Mouse (Mus musculus): ENCODE data around the gene Skor1. TPM values are rescaled to one million over a fixed set of nuclear protein-coding genes. Genes with fewer than 3 reads are reported as not detected.
A peak's percentile ranks its signal among the peaks of the same experiment; 100 is the strongest.

The Skor1 gene
- polyA plus RNA-seq, 1 experiment from 2014 or later = 0.06 TPM

GRCm38 (mm10) chr9:63118385-63118784, 30.4 kb downstream of the Skor1 start:
- Histone ChIP-seq H3K4me1 (peaks cover 3% of the 10 kb centered on the region; the same call in 1 of the 2 replicates), H3K9me3 (no peaks in the 10 kb centered on the region), H3K4me3 (no peak overlapping the region), H3K27ac (replicated peaks) (no peak overlapping the region), H3K36me3 (replicated peaks) (no peaks in the 10 kb centered on the region), H3K27me3 (replicated peaks; ENCODE audit: low read depth, poor library complexity, severe bottlenecking) (no peaks in the 10 kb centered on the region)
- 65% methylated on average over 5 of the region's 5 CpGs for WGBS
- DNase-seq (ENCODE audit: low spot score) = no peak

- WGBS = 60% methylated on average over 3 of the region's 3 CpGs
- DNase-seq (ENCODE audit: low spot score) = no peak
- no peak overlapping the region for H3K27ac ChIP-seq (replicated peaks)
- no peak overlapping the region for H3K4me3 ChIP-seq
- H3K4me1 ChIP-seq = peaks cover 22% of the 10 kb centered on the region
- no peaks in the 10 kb centered on the region for H3K9me3 ChIP-seq
- H3K27me3 ChIP-seq (replicated peaks; ENCODE audit: low read depth, poor library complexity, severe bottlenecking) = no peaks in the 10 kb centered on the region
- no peaks in the 10 kb centered on the region for H3K36me3 ChIP-seq (replicated peaks)
Measured at GRCm38 (mm10) chr9:63112514-63112913, 36.2 kb downstream of the Skor1 start.

GRCm38 (mm10) chr9:63109782-63110087, 39.0 kb downstream of the Skor1 start:
- no peaks in the 10 kb centered on the region for H3K9me3 ChIP-seq
- DNase-seq (ENCODE audit: low spot score) = no peak
- no peaks in the 10 kb centered on the region for H3K27me3 ChIP-seq (replicated peaks; ENCODE audit: low read depth, poor library complexity, severe bottlenecking)
- no peaks in the 10 kb centered on the region for H3K36me3 ChIP-seq (replicated peaks)
- peaks cover 22% of the 10 kb centered on the region for H3K4me1 ChIP-seq
- 45% methylated on average over 2 of the region's 2 CpGs for WGBS
- peak overlapping the region; percentile 66 for H3K4me3 ChIP-seq
- H3K27ac ChIP-seq (replicated peaks) = peak overlapping the region; percentile 95

GRCm38 (mm10) chr9:63109020-63109781, 39.6 kb downstream of the Skor1 start:
- no peaks in the 10 kb centered on the region for H3K36me3 ChIP-seq (replicated peaks)
- peak overlapping the region; percentile 66 for H3K4me3 ChIP-seq
- no peaks in the 10 kb centered on the region for H3K9me3 ChIP-seq
- peaks cover 22% of the 10 kb centered on the region for H3K4me1 ChIP-seq
- DNase-seq (ENCODE audit: low spot score) = peak; percentile 86
- no peaks in the 10 kb centered on the region for H3K27me3 ChIP-seq (replicated peaks; ENCODE audit: low read depth, poor library complexity, severe bottlenecking)
- H3K27ac ChIP-seq (replicated peaks) = peak overlapping the region; percentile 95
- 2% methylated on average over 34 of the region's 34 CpGs for WGBS

GRCm38 (mm10) chr9:63108580-63108979, 40.2 kb downstream of the Skor1 start:
- no peaks in the 10 kb centered on the region for H3K36me3 ChIP-seq (replicated peaks)
- 49% methylated on average over 4 of the region's 4 CpGs for WGBS
- DNase-seq (ENCODE audit: low spot score) = peak; percentile 43
- no peaks in the 10 kb centered on the region for H3K9me3 ChIP-seq
- H3K27ac ChIP-seq (replicated peaks) = peak overlapping the region; percentile 95
- H3K4me3 ChIP-seq = peak overlapping the region; percentile 66
- no peaks in the 10 kb centered on the region for H3K27me3 ChIP-seq (replicated peaks; ENCODE audit: low read depth, poor library complexity, severe bottlenecking)
- H3K4me1 ChIP-seq = peaks cover 22% of the 10 kb centered on the region

DNA sequence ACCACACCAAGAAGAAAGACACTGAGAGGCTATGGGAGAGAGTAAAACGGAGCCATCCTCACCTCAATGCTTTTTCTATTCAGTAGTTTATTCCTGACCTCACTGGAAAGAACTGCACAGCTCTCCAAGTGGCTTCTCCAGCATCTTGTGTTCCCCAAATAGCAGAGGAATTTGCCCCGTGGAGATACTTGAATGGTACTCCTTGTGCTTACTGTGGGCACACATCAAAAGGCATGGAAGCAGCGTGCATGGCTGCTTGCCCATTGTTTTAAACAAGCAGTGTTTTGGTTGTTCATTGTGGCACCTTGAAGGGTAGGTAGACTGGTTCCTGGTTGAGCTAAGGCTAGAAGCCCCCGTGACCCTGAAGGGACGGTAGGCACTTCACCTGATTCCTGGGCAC, 48.1 kb downstream of the Skor1 start:
- WGBS = 72% methylated on average over 5 of the region's 5 CpGs
- Histone ChIP-seq H3K4me1 (peaks cover 5% of the 10 kb centered on the region), H3K4me3 (no peak overlapping the region)

GRCm38 (mm10) chr9:63099876-63100275, 48.9 kb downstream of the Skor1 start:
- H3K4me1 ChIP-seq = peaks cover 12% of the 10 kb centered on the region
- H3K36me3 ChIP-seq (replicated peaks) = no peaks in the 10 kb centered on the region
- no peaks in the 10 kb centered on the region for H3K27me3 ChIP-seq (replicated peaks; ENCODE audit: low read depth, poor library complexity, severe bottlenecking)
- DNase-seq (ENCODE audit: low spot score) = no peak
- no peaks in the 10 kb centered on the region for H3K9me3 ChIP-seq
- no peak overlapping the region for H3K27ac ChIP-seq (replicated peaks)
- H3K4me3 ChIP-seq = no peak overlapping the region

More for the DNA sequence above, 48.1 kb downstream of the Skor1 start:
- no peaks in the 10 kb centered on the region for H3K27me3 ChIP-seq (replicated peaks; ENCODE audit: low read depth, poor library complexity, severe bottlenecking)
- no peaks in the 10 kb centered on the region for H3K36me3 ChIP-seq (replicated peaks)
- no peaks in the 10 kb centered on the region for H3K9me3 ChIP-seq
- no peak for DNase-seq (ENCODE audit: low spot score)
- no peak overlapping the region for H3K27ac ChIP-seq (replicated peaks)

DNA sequence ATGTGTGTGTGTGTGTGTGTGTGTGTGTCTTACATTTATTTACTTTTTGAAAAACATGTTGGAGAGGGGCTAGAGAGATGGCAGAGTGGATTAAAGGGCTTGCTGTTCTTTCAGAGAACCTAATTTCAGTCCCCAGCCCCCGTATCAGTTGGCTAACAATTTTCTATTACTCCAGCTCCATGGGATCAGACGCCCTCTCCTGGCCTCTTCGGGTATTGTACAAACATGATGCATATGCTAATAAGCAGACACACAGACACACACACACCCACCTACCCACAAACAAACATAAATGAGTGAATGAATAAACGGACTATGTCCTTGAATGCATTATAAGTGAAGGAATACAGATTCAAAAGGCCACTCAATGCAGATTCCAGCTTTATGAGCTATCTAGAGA, 49.4 kb downstream of the Skor1 start:
- no peaks in the 10 kb centered on the region for H3K36me3 ChIP-seq (replicated peaks)
- H3K27ac ChIP-seq (replicated peaks) = no peak overlapping the region
- DNase-seq (ENCODE audit: low spot score) = no peak
- no peak overlapping the region for H3K4me3 ChIP-seq
- H3K4me1 ChIP-seq = peaks cover 15% of the 10 kb centered on the region
- WGBS = 92% methylated on average over 4 of the region's 4 CpGs
- H3K9me3 ChIP-seq = no peaks in the 10 kb centered on the region
- H3K27me3 ChIP-seq (replicated peaks; ENCODE audit: low read depth, poor library complexity, severe bottlenecking) = no peaks in the 10 kb centered on the region

- peaks cover 15% of the 10 kb centered on the region for H3K4me1 ChIP-seq
- H3K36me3 ChIP-seq (replicated peaks) = no peaks in the 10 kb centered on the region
- no peak overlapping the region for H3K27ac ChIP-seq (replicated peaks)
- H3K9me3 ChIP-seq = no peaks in the 10 kb centered on the region
- DNase-seq (ENCODE audit: low spot score) = no peak
- H3K4me3 ChIP-seq = no peak overlapping the region
- 86% methylated on average over 4 of the region's 4 CpGs for WGBS
- no peaks in the 10 kb centered on the region for H3K27me3 ChIP-seq (replicated peaks; ENCODE audit: low read depth, poor library complexity, severe bottlenecking)
Measured at GRCm38 (mm10) chr9:63098887-63099286, 49.9 kb downstream of the Skor1 start.

GRCm38 (mm10) chr9:63097204-63097603, 51.6 kb downstream of the Skor1 start:
- Histone ChIP-seq H3K27ac (replicated peaks) (no peak overlapping the region), H3K36me3 (replicated peaks) (no peaks in the 10 kb centered on the region), H3K9me3 (no peaks in the 10 kb centered on the region), H3K27me3 (replicated peaks; ENCODE audit: low read depth, poor library complexity, severe bottlenecking) (no peaks in the 10 kb centered on the region), H3K4me3 (no peak overlapping the region), H3K4me1 (peaks cover 28% of the 10 kb centered on the region)
- WGBS = 90% methylated on average over 1 of the region's 1 CpGs
- no peak for DNase-seq (ENCODE audit: low spot score)

DNA sequence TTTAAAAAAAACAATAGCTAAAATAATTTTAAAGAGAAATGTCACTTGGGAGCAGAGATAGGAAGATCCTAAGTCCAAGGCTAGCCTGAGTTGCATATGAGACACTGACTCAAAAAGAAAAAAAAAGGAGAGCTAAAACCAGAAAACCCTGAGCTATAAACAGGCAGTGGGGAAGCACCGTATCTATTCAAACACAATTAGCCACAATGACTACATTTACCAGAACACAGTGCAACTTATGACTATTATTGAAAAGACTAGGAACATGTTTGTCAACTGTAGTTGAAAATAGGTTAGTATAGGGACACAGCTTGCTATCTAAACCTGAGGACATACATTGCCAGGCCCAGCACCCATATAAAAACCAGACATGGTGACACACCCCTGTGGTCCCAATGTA, 54.7 kb downstream of the Skor1 start:
- WGBS = 95% methylated on average over 1 of the region's 1 CpGs

GRCm38 (mm10) chr9:63092567-63092966, 56.2 kb downstream of the Skor1 start:
- WGBS = 3% methylated on average over 6 of the region's 6 CpGs
- peak; percentile 45 for DNase-seq (ENCODE audit: low spot score)
- peak overlapping the region; percentile 53 for H3K4me3 ChIP-seq
- peak overlapping the region; percentile 90 for H3K27ac ChIP-seq (replicated peaks)
- no peaks in the 10 kb centered on the region for H3K36me3 ChIP-seq (replicated peaks)
- H3K4me1 ChIP-seq = peaks cover 43% of the 10 kb centered on the region
- no peaks in the 10 kb centered on the region for H3K9me3 ChIP-seq
- H3K27me3 ChIP-seq (replicated peaks; ENCODE audit: low read depth, poor library complexity, severe bottlenecking) = no peaks in the 10 kb centered on the region

More for the DNA sequence above, 54.7 kb downstream of the Skor1 start:
- Histone ChIP-seq H3K36me3 (replicated peaks) (no peaks in the 10 kb centered on the region), H3K27me3 (replicated peaks; ENCODE audit: low read depth, poor library complexity, severe bottlenecking) (no peaks in the 10 kb centered on the region), H3K4me3 (no peak overlapping the region), H3K4me1 (peaks cover 43% of the 10 kb centered on the region), H3K27ac (replicated peaks) (no peak overlapping the region), H3K9me3 (no peaks in the 10 kb centered on the region)
- no peak for DNase-seq (ENCODE audit: low spot score)

- peak; percentile 86 for DNase-seq (ENCODE audit: low spot score)
- WGBS = under 1% methylated on average over 13 of the region's 13 CpGs
- peaks cover 43% of the 10 kb centered on the region for H3K4me1 ChIP-seq
- no peaks in the 10 kb centered on the region for H3K9me3 ChIP-seq
- no peaks in the 10 kb centered on the region for H3K36me3 ChIP-seq (replicated peaks)
- peak overlapping the region; percentile 53 for H3K4me3 ChIP-seq
- peak overlapping the region; percentile 90 for H3K27ac ChIP-seq (replicated peaks)
- no peaks in the 10 kb centered on the region for H3K27me3 ChIP-seq (replicated peaks; ENCODE audit: low read depth, poor library complexity, severe bottlenecking)
Measured at GRCm38 (mm10) chr9:63091971-63092528, 56.7 kb downstream of the Skor1 start.
